Mouse (Mus musculus) hindbrain, postnatal 0 days (tissue): Measurements from ENCODE around the gene Syce3. TPM values are rescaled to one million over a fixed set of nuclear protein-coding genes. Genes with fewer than 3 reads are reported as not detected.

Experiments used
- ATAC-seq: fragments of 200-750 bp; cut with Nextera tagmentation; 2 replicates; pipeline ENCODE4 v1.8.0; 2017; ENCODE audit warnings: mild to moderate bottlenecking, moderate TSS enrichment, moderate library complexity
- DNase-seq: peaks from one replicate; pipeline ENCODE4 v3.0.0-alpha.2; 2015; ENCODE audit warnings: low spot score
- H3K27ac ChIP-seq: fragments of 300-500 bp; sonication (generic); 2 replicates; pipeline ENCODE4 v1.5.1; 2014; ENCODE audit warnings: mild to moderate bottlenecking
- H3K27me3 ChIP-seq: fragments of 300-500 bp; sonication (generic); 2 replicates; pipeline ENCODE4 v1.6.1; 2014; ENCODE audit warnings: low read length, mixed read lengths; ENCODE audit not compliant: insufficient read depth
- H3K36me3 ChIP-seq: fragments of 300-500 bp; sonication (generic); 2 replicates; pipeline ENCODE4 v1.6.1; 2014; ENCODE audit warnings: low read length, mixed read lengths; ENCODE audit not compliant: insufficient read depth
- H3K4me1 ChIP-seq: fragments of 300-500 bp; sonication (generic); 2 replicates; pipeline ENCODE4 v1.6.1; 2014; ENCODE audit warnings: antibody characterized with exemption, low read length, mixed read lengths; ENCODE audit not compliant: insufficient read depth
- H3K4me2 ChIP-seq: fragments of 300-500 bp; sonication (generic); 2 replicates; pipeline ENCODE4 v1.6.1; 2014; ENCODE audit warnings: low read depth, mild to moderate bottlenecking, low read length, moderate library complexity, mixed read lengths
- H3K4me3 ChIP-seq: fragments of 300-500 bp; sonication (generic); 2 replicates; pipeline ENCODE4 v1.5.1; 2014; ENCODE audit warnings: low read length
- H3K9ac ChIP-seq: fragments of 300-500 bp; sonication (generic); replicated peaks from 2 replicates; pipeline ENCODE4 v1.6.1; 2014; ENCODE audit warnings: mild to moderate bottlenecking, low read length, moderate library complexity, mixed read lengths
- H3K9me3 ChIP-seq: fragments of 300-500 bp; sonication (generic); 2 replicates; pipeline ENCODE4 v1.6.1; 2016; ENCODE audit warnings: low read length, mixed read lengths
- CTCF ChIP-seq: IDR thresholded peaks from 2 replicates; pipeline ENCODE4 v1.5.1; 2016; ENCODE audit warnings: antibody characterized with exemption, control low read depth, low read depth
- WGBS: fragments of 180-500 bp; shearing (Covaris S2); extraction: QIAGEN DNeasy Blood & Tissue Kit; methylation state at CpG from one replicate; pipeline ENCODE4 v1.1.7; 2014; 5-methylcytosine and 5-hydroxymethylcytosine counted together
- polyA plus RNA-seq: library from polyadenylated mRNA; unstranded; fragments of >200 nt; fragmentation: Nextera tagmentation; extraction: Ambion mirVana; gene quantifications from 2 replicates; pipeline ENCODE4 v1.2.1, GENCODE M21; 2015
- total RNA-seq: library from RNA; depleted of rRNA; stranded (reverse); fragments of >200 nt; gene quantifications from 2 replicates; pipeline ENCODE4 v1.2.3, GENCODE M21; 2014

The Syce3 gene
- total and polyA plus RNA-seq, 2 experiments from 2014 or later, result not detected

GRCm38 (mm10) chr15:89426716-89427115 is 16.4 kb upstream of the Syce3 start:
- Histone ChIP-seq H3K27ac (no peak overlapping the region), H3K4me2 (no peak overlapping the region), H3K27me3 (no peaks in the 10 kb centered on the region), H3K4me1 (peaks cover 8% of the 10 kb centered on the region; the same call in 1 of the 2 replicates), H3K36me3 (peaks cover 18% of the 10 kb centered on the region), H3K4me3 (no peak overlapping the region), H3K9ac (no peak overlapping the region), H3K9me3 (no peaks in the 10 kb centered on the region)
- no peak for TF ChIP-seq CTCF
- DNase-seq, result no peak
- 88% methylated on average over 10 of the region's 10 CpGs for WGBS
- no peak for ATAC-seq

DNA sequence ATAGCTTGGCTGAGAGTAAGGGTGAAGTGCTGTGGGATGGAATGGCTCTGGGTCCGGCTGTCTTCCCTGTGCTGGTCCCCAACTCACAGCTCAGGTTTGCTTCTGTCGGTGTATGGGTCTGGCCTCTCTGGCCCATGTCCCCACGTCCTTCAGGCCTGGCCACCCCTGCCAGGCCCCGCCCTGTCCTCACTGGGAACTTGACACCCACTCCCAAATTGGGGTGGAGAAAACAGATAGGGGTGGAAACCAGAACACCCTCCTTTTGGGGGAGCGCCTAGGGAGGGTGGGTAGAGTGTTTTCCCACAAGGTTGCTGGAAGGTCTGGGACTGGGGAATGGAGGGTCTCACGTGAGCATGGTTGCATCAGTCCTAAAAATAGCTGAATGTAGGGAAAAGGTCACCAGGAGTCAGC is 15.4 kb upstream of the Syce3 start, which contains the start of gene Cpt1b:
Gene Cpt1b (minus strand): TSS at position 153 of the 411 bp plus-strand sequence.
- peaks cover 8% of the 10 kb centered on the region; the same call in 1 of the 2 replicates for H3K4me1 ChIP-seq
- DNase-seq (no peak), ATAC-seq (no peak)
- no peak for TF ChIP-seq CTCF
- H3K9ac ChIP-seq, result no peak within 1 kb of the TSS
- WGBS, result 48% methylated on average over 6 of the region's 6 CpGs
- H3K36me3 ChIP-seq, result peaks cover 18% of the 10 kb centered on the region
- H3K4me3 ChIP-seq, result no peak within 1 kb of the TSS
- no peaks in the 10 kb centered on the region for H3K9me3 ChIP-seq
- no peak within 1 kb of the TSS for H3K27ac ChIP-seq
- no peaks in the 10 kb centered on the region for H3K27me3 ChIP-seq
- no peak within 1 kb of the TSS for H3K4me2 ChIP-seq

DNA sequence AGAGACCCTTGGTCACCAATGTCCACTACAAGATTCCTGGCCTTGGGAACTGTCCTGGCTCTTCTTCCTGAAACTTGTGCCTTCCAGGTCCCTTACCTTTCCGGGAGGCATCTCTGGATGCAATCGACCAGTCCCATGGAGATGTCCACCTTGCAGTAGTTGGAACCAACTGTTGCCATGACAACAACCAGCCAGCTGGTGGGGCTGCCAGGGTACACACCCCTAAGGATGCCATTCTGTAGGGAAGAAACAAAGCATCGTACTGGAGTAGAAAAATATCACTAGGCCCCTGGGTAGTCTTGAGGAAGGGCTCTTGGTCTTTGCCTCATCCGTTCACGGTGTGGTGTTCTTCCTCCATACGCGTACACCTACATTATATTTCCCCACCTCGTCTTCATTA is 14.3 kb upstream of the Syce3 start:
- no peak overlapping the region for H3K27ac ChIP-seq
- no peak for TF ChIP-seq CTCF
- no peak overlapping the region for H3K4me2 ChIP-seq
- DNase-seq, result no peak
- H3K36me3 ChIP-seq, result peaks cover 22% of the 10 kb centered on the region
- ATAC-seq, result no peak
- no peaks in the 10 kb centered on the region for H3K9me3 ChIP-seq
- no peak overlapping the region for H3K9ac ChIP-seq
- no peak overlapping the region for H3K4me3 ChIP-seq
- H3K27me3 ChIP-seq, result no peaks in the 10 kb centered on the region
- H3K4me1 ChIP-seq, result peaks cover 8% of the 10 kb centered on the region; the same call in 1 of the 2 replicates
- WGBS, result 80% methylated on average over 8 of the region's 8 CpGs

GRCm38 (mm10) chr15:89421938-89422337 is 11.6 kb upstream of the Syce3 start:
- Histone ChIP-seq H3K27ac (no peak overlapping the region), H3K9ac (no peak overlapping the region), H3K4me1 (no peaks in the 10 kb centered on the region), H3K4me2 (no peak overlapping the region), H3K36me3 (peaks cover 36% of the 10 kb centered on the region), H3K4me3 (no peak overlapping the region), H3K9me3 (no peaks in the 10 kb centered on the region), H3K27me3 (no peaks in the 10 kb centered on the region)
- ATAC-seq (no peak), DNase-seq (no peak)
- TF ChIP-seq CTCF, result no peak
- 95% methylated on average over 9 of the region's 9 CpGs for WGBS

GRCm38 (mm10) chr15:89415282-89415681 is 5.0 kb upstream of the Syce3 start:
- ATAC-seq (no peak), DNase-seq (no peak)
- Histone ChIP-seq H3K27ac (no peak overlapping the region), H3K36me3 (peaks cover 27% of the 10 kb centered on the region; the same call in 1 of the 2 replicates), H3K27me3 (no peaks in the 10 kb centered on the region), H3K4me3 (no peak overlapping the region), H3K4me1 (no peaks in the 10 kb centered on the region), H3K9me3 (no peaks in the 10 kb centered on the region), H3K4me2 (no peak overlapping the region), H3K9ac (no peak overlapping the region)
- WGBS, result 87% methylated on average over 8 of the region's 8 CpGs
- no peak for TF ChIP-seq CTCF

- no peak overlapping the region for H3K27ac ChIP-seq
- H3K9ac ChIP-seq, result no peak overlapping the region
- no peaks in the 10 kb centered on the region for H3K4me1 ChIP-seq
- ATAC-seq (no peak), DNase-seq (no peak)
- TF ChIP-seq CTCF, result no peak
- H3K4me2 ChIP-seq, result no peak overlapping the region
- no peaks in the 10 kb centered on the region for H3K36me3 ChIP-seq
- no peak overlapping the region for H3K4me3 ChIP-seq
- no peaks in the 10 kb centered on the region for H3K27me3 ChIP-seq
- peaks cover 5% of the 10 kb centered on the region for H3K9me3 ChIP-seq
These were observed 3.6 kb downstream of the Syce3 start for GRCm38 (mm10) chr15:89406691-89407090.

GRCm38 (mm10) chr15:89404831-89405623 is 5.3 kb downstream of the Syce3 start:
- ATAC-seq (no peak), DNase-seq (no peak)
- TF ChIP-seq CTCF, result no peak
- no peaks in the 10 kb centered on the region for H3K4me1 ChIP-seq
- H3K4me2 ChIP-seq, result no peak overlapping the region
- no peaks in the 10 kb centered on the region for H3K36me3 ChIP-seq
- no peaks in the 10 kb centered on the region for H3K27me3 ChIP-seq
- H3K4me3 ChIP-seq, result no peak overlapping the region
- no peak overlapping the region for H3K9ac ChIP-seq
- peaks cover 5% of the 10 kb centered on the region for H3K9me3 ChIP-seq
- WGBS, result 86% methylated on average over 10 of the region's 10 CpGs
- H3K27ac ChIP-seq, result no peak overlapping the region
